Mouse (Mus musculus) CH12.LX (cell line): ENCODE data around the gene Gm7247.

Experiments used
- BHLHE40 ChIP-seq: IDR thresholded peaks from 2 replicates; pipeline ENCODE4 v1.6.1; 2011; ENCODE audit warnings: mild to moderate bottlenecking, low read depth, low read length, improper control_type of control experiment
- CTCF ChIP-seq, 2 experiments: IDR thresholded peaks in 1 of 2; conservative IDR thresholded peaks in 1 of 2; 2 replicates each; pipeline ENCODE4 v1.5.1; 2011 to 2012; ENCODE audit warnings: low read depth in 2 of 2, low read length in 2 of 2, improper control_type of control experiment in 1 of 2, inconsistent platforms in 1 of 2, mild to moderate bottlenecking in 1 of 2, moderate library complexity in 1 of 2
- EP300 ChIP-seq: IDR thresholded peaks from 2 replicates; pipeline ENCODE4 v1.6.1; 2011; ENCODE audit warnings: low read length, improper control_type of control experiment
- MAX ChIP-seq: IDR thresholded peaks from 2 replicates; pipeline ENCODE4 v1.6.1; 2011; ENCODE audit warnings: low read length, improper control_type of control experiment
- POLR2A ChIP-seq: IDR thresholded peaks from 2 replicates; pipeline ENCODE4 v1.6.1; 2011; ENCODE audit warnings: low read depth, mild to moderate bottlenecking, improper control_type of control experiment, low read length
- USF1 ChIP-seq: IDR thresholded peaks from 2 replicates; pipeline ENCODE4 v1.6.1; 2014; ENCODE audit warnings: low read depth, mild to moderate bottlenecking, inconsistent platforms, low read length, improper control_type of control experiment
- USF2 ChIP-seq: conservative IDR thresholded peaks from 2 replicates; pipeline ENCODE4 v1.6.1; 2011; ENCODE audit warnings: low read depth, low read length, improper control_type of control experiment
- ZC3H11A ChIP-seq: IDR thresholded peaks from 2 replicates; pipeline ENCODE4 v1.6.1; 2012; ENCODE audit warnings: low read depth, mild to moderate bottlenecking, inconsistent platforms, low read length, improper control_type of control experiment
- ZKSCAN1 ChIP-seq: IDR thresholded peaks from 2 replicates; pipeline ENCODE4 v1.6.1; 2012; ENCODE audit warnings: low read depth, inconsistent platforms, low read length, improper control_type of control experiment, borderline replicate concordance
- ZMIZ1 ChIP-seq: IDR thresholded peaks from 2 replicates; pipeline ENCODE4 v1.6.1; 2012; ENCODE audit warnings: low read depth, mild to moderate bottlenecking, inconsistent platforms, low read length, improper control_type of control experiment

DNA sequence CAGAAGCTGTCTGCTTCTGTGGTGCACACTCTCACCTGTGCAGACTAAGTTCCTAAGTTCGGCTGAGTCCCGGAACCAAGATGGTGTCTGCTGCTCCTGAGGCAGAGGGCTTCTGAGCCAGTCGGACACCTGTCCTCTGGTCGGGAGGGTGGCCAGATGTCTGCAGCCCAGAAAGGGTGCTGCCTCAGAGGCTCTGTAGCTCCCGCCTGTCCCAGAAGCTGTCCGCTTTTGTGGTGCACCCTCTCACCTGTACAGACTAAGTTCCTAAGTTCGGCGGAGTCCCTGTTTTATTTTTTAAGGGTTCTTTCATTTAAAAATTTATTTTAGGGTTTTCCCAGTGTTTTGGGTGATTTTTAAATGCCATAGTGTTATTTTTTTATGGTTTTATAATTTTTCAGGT lies 145.9 kb downstream of the Gm7247 start:
- TF ChIP-seq CTCF (conservative IDR thresholded peaks at IDR 0.05 in 1 of 2, IDR thresholded peaks at IDR 0.05 in 1 of 2; ENCODE audit: low read depth in 2 of 2, low read length in 2 of 2) (no peak), BHLHE40 (no peak), ZKSCAN1 (no peak), USF1 (no peak), ZMIZ1 (no peak), ZC3H11A (no peak), EP300 (no peak), USF2 (no peak), POLR2A (no peak), MAX (no peak)
